15 mouse cellular contexts compared by ENCODE assay signal in the genomic region with DNA sequence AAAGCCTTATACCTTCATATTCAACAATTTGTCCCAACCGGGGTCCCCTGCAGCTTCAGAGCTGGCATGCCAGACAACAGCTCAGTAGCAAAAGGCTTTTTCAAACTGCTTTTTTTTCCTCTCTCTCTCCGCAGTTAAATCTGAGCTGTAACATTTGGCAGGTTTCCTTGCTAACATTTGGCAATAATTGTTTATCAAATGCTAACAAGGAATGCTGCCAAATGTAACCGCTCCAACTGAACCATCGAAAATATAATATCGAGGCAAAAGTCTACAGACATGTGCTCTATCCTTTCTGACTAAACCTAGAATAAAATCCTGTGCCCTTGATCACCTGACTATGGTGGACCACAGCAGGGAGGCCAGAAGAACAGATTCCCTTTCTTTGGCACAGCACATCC.
DNase-seq lines count a peak whose midpoint lies in the region; ATAC-seq and TF ChIP-seq lines count a peak whose summit lies in the region.
"Had no signal": no experiment of that assay in that cellular context is flagged by ENCODE, and none has a peak within 500 bp of the region (broad histone marks: within the 10 kb centered on the region; RNA-seq: fewer than 3 reads in every experiment).

No protein-coding gene starts in this region.

- H3K27ac ChIP-seq in hindbrain, postnatal 0 days, result no peak overlapping the region
- no peak overlapping the region for H3K27ac ChIP-seq in hindbrain, embryonic 13.5 days
- no peak overlapping the region for H3K27ac ChIP-seq in gastrocnemius, adult 2 months
- H3K27ac ChIP-seq: intestine, embryonic 15.5 days; macrophage had no signal

- ATAC-seq in hindbrain, postnatal 0 days, result no peak
- no peak for ATAC-seq in hindbrain, embryonic 13.5 days (ENCODE audit: low FRiP score)
- no peak for ATAC-seq in megakaryocyte progenitor cell, adult 5-6 weeks (replicated peaks; ENCODE audit: poor library complexity)
- ATAC-seq: CD4-positive, CD25-positive, alpha-beta regulatory T cell, adult 4 months; intestine, embryonic 15.5 days had no signal

- intact Hi-C loops in gastrocnemius, adult 2 months (cut with DNase I), result no loop called here

- 0 out of 2 replicates have a peak, but pooled peaks cover 2% of the 10 kb centered on the region for H3K4me1 ChIP-seq in hindbrain, postnatal 0 days (ENCODE audit: insufficient read depth, low read length)
- H3K4me1 ChIP-seq in hindbrain, embryonic 13.5 days (replicated peaks), result no peaks in the 10 kb centered on the region
- H3K4me1 ChIP-seq: intestine, embryonic 15.5 days had no signal

- DNase-seq in hindbrain, postnatal 0 days (ENCODE audit: low spot score), result peak; percentile 52
- DNase-seq in right cerebral cortex, adult 2 months (ENCODE audit: low spot score in 2 of 2), result peak; percentile 6 to 7
- DNase-seq in right cerebral cortex, postnatal 36 days (ENCODE audit: low spot score in 2 of 2), result no peak
- peak; percentile 44 to 77 for DNase-seq in cerebellum, postnatal 14 days
- no peak for DNase-seq in embryo, embryonic 10.5 days (ENCODE audit: low spot score)
- DNase-seq in gastrocnemius, adult 2 months, result no peak
- DNase-seq: heart, adult 11 months; kidney, postnatal 36 days; liver; right cerebral cortex, postnatal 4 days had no signal

- H3K36me3 ChIP-seq in hindbrain, postnatal 0 days (ENCODE audit: insufficient read depth, low read length), result no peaks in the 10 kb centered on the region
- H3K36me3 ChIP-seq in hindbrain, embryonic 13.5 days, result no peaks in the 10 kb centered on the region
- H3K36me3 ChIP-seq: intestine, embryonic 15.5 days had no signal

- 48% methylated on average over 5 of the region's 5 CpGs for WGBS in hindbrain, postnatal 0 days
- WGBS in hindbrain, embryonic 13.5 days, result 87% methylated on average over 5 of the region's 5 CpGs

- H3K27me3 ChIP-seq in hindbrain, postnatal 0 days (ENCODE audit: insufficient read depth, low read length), result no peaks in the 10 kb centered on the region
- H3K27me3 ChIP-seq in hindbrain, embryonic 13.5 days, result no peaks in the 10 kb centered on the region
- H3K27me3 ChIP-seq: intestine, embryonic 15.5 days had no signal

- TF ChIP-seq CTCF in hindbrain, postnatal 0 days (IDR thresholded peaks at IDR 0.05; ENCODE audit: low read depth), result no peak
- TF ChIP-seq CTCF in gastrocnemius, adult 2 months (IDR thresholded peaks at IDR 0.05), result no peak

- H3K9me3 ChIP-seq in hindbrain, postnatal 0 days (ENCODE audit: low read length), result no peaks in the 10 kb centered on the region
- no peaks in the 10 kb centered on the region for H3K9me3 ChIP-seq in hindbrain, embryonic 13.5 days
- H3K9me3 ChIP-seq: intestine, embryonic 15.5 days had no signal

- H3K9ac ChIP-seq in hindbrain, postnatal 0 days (replicated peaks; ENCODE audit: low read length), result no peak overlapping the region
- no peak overlapping the region for H3K9ac ChIP-seq in hindbrain, embryonic 13.5 days
- H3K9ac ChIP-seq: intestine, embryonic 15.5 days had no signal

- H3K4me3 ChIP-seq in hindbrain, postnatal 0 days (ENCODE audit: low read length), result no peak overlapping the region
- no peak overlapping the region for H3K4me3 ChIP-seq in hindbrain, embryonic 13.5 days
- no peak overlapping the region for H3K4me3 ChIP-seq in gastrocnemius, adult 2 months
- H3K4me3 ChIP-seq: intestine, embryonic 15.5 days had no signal

- H3K4me2 ChIP-seq in hindbrain, postnatal 0 days (ENCODE audit: low read depth, low read length), result no peak overlapping the region
- H3K4me2 ChIP-seq in hindbrain, embryonic 13.5 days, result no peak overlapping the region
- H3K4me2 ChIP-seq: intestine, embryonic 15.5 days had no signal

Comparison
In these comparisons a context has a peak if more than half of its experiments do, and no peak if none do; other contexts are left out.
1. DNase-seq: peak in hindbrain, postnatal 0 days (single experiment), right cerebral cortex, adult 2 months (2 of 2) and cerebellum, postnatal 14 days (2 of 2); none in right cerebral cortex, postnatal 36 days (0 of 2), embryo, embryonic 10.5 days (single experiment) and gastrocnemius, adult 2 months (single experiment).